Mouse (Mus musculus): ENCODE results near the gene Olfr623. TPM values are rescaled to one million over a fixed set of nuclear protein-coding genes. Genes with fewer than 3 reads are reported as not detected.

Olfr623 gene
- not detected in 2 replicates for polyA plus RNA-seq (2015; fragmentation: Nextera tagmentation; extraction: Ambion mirVana)

- Histone ChIP-seq H3K4me2 (replicated peaks) (no peak within 1 kb of the TSS), H3K27ac (replicated peaks) (no peak within 1 kb of the TSS), H3K36me3 (no peaks in the 10 kb centered on the region), H3K9me3 (replicated peaks) (no peaks in the 10 kb centered on the region), H3K27me3 (no peaks in the 10 kb centered on the region), H3K4me1 (no peaks in the 10 kb centered on the region), H3K4me3 (replicated peaks) (no peak within 1 kb of the TSS), H3K9ac (no peak within 1 kb of the TSS)
- ATAC-seq (ENCODE audit: insufficient number of reproducible peaks, low FRiP score, low TSS enrichment, low read depth): no peak
Observed at GRCm38 (mm10) chr7:103663598-103663997, at the start of gene Olfr623. Olfr623 (minus strand) TSS chr7:103663698.

- H3K36me3 ChIP-seq: no peaks in the 10 kb centered on the region
- no peaks in the 10 kb centered on the region for H3K4me1 ChIP-seq
- no peaks in the 10 kb centered on the region for H3K27me3 ChIP-seq
- H3K4me2 ChIP-seq (replicated peaks): no peak overlapping the region
- no peak overlapping the region for H3K4me3 ChIP-seq (replicated peaks)
- H3K27ac ChIP-seq (replicated peaks): no peak overlapping the region
- no peak for ATAC-seq (ENCODE audit: insufficient number of reproducible peaks, low FRiP score, low TSS enrichment, low read depth)
- 36% methylated on average over 2 of the region's 2 CpGs for WGBS
- H3K9ac ChIP-seq: no peak overlapping the region
- H3K9me3 ChIP-seq (replicated peaks): no peaks in the 10 kb centered on the region
Observed at GRCm38 (mm10) chr7:103712024-103712423, 48.5 kb upstream of the Olfr623 start.

DNA sequence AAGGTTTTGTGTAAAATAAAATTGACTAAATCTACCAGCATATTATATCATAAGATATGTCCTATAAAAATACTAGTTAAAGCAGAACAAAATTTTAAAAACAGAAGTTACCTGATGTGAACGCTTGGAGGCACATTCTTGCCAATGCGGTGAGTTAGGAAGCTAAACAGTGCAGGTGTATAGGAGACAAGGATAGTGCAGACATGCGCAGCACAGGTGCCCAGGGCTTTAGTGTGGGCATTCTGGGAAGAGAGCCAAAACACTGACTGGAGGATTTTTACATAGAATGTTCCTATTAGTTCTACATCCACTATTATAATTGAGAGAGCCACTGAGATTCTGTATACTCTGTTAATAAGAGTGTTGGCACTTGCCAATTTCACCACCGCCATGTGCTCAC, 36.0 kb upstream of the Olfr623 start:
- H3K4me1 ChIP-seq: no peaks in the 10 kb centered on the region
- WGBS: 86% methylated on average over 4 of the region's 4 CpGs
- no peak overlapping the region for H3K4me2 ChIP-seq (replicated peaks)
- H3K36me3 ChIP-seq: no peaks in the 10 kb centered on the region
- no peak overlapping the region for H3K9ac ChIP-seq
- H3K4me3 ChIP-seq (replicated peaks): no peak overlapping the region
- no peak for ATAC-seq (ENCODE audit: insufficient number of reproducible peaks, low FRiP score, low TSS enrichment, low read depth)
- H3K27me3 ChIP-seq: no peaks in the 10 kb centered on the region
- no peaks in the 10 kb centered on the region for H3K9me3 ChIP-seq (replicated peaks)
- H3K27ac ChIP-seq (replicated peaks): no peak overlapping the region

DNA sequence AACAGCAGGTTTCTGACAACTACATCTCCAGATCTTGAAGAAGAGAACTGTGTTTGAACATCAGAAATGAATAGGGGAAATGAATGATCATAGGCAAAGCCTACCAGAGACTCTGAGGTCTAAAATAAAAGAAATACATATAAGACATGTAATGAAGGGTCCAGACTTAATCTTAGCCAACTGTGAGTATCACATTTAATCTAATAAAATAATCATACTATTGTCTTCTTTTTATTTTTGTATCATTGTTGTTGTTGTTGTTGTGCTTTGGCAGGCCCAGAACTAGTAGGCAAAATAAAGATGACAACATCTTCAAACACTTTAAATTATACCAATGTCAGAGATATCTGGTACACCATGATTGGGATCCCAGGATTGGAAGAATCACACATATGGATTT, 18.9 kb upstream of the Olfr623 start, which contains the start of gene Olfr625-ps1:
Gene Olfr625-ps1, plus strand, starts transcription at position 301 of the 400 bp plus-strand sequence.
- Histone ChIP-seq H3K27me3 (no peaks in the 10 kb centered on the region), H3K27ac (replicated peaks) (no peak within 1 kb of the TSS), H3K4me1 (no peaks in the 10 kb centered on the region), H3K9ac (no peak within 1 kb of the TSS), H3K4me3 (replicated peaks) (no peak within 1 kb of the TSS), H3K36me3 (no peaks in the 10 kb centered on the region), H3K9me3 (replicated peaks) (no peaks in the 10 kb centered on the region), H3K4me2 (replicated peaks) (no peak within 1 kb of the TSS)
- no peak for ATAC-seq (ENCODE audit: insufficient number of reproducible peaks, low FRiP score, low TSS enrichment, low read depth)

- no peak for ATAC-seq (ENCODE audit: insufficient number of reproducible peaks, low FRiP score, low TSS enrichment, low read depth)
- Histone ChIP-seq H3K4me3 (replicated peaks) (no peak within 1 kb of the TSS), H3K9me3 (replicated peaks) (no peaks in the 10 kb centered on the region), H3K27me3 (no peaks in the 10 kb centered on the region), H3K36me3 (no peaks in the 10 kb centered on the region), H3K4me2 (replicated peaks) (no peak within 1 kb of the TSS), H3K4me1 (no peaks in the 10 kb centered on the region), H3K9ac (no peak within 1 kb of the TSS), H3K27ac (replicated peaks) (no peak within 1 kb of the TSS)
- 81% methylated on average over 2 of the region's 2 CpGs for WGBS
Observed at GRCm38 (mm10) chr7:103671091-103671490, 7.6 kb upstream of the Olfr623 start, which contains the start of gene Olfr624. Olfr624 (minus strand) TSS chr7:103671191.

- Histone ChIP-seq H3K27me3 (no peaks in the 10 kb centered on the region), H3K4me2 (replicated peaks) (no peak overlapping the region), H3K4me3 (replicated peaks) (no peak overlapping the region), H3K27ac (replicated peaks) (no peak overlapping the region), H3K9ac (no peak overlapping the region), H3K9me3 (replicated peaks) (no peaks in the 10 kb centered on the region), H3K4me1 (no peaks in the 10 kb centered on the region), H3K36me3 (no peaks in the 10 kb centered on the region)
- 84% methylated on average over 4 of the region's 4 CpGs for WGBS
- ATAC-seq (ENCODE audit: insufficient number of reproducible peaks, low FRiP score, low TSS enrichment, low read depth): no peak
Observed at GRCm38 (mm10) chr7:103644070-103644469, 19.4 kb downstream of the Olfr623 start.

DNA sequence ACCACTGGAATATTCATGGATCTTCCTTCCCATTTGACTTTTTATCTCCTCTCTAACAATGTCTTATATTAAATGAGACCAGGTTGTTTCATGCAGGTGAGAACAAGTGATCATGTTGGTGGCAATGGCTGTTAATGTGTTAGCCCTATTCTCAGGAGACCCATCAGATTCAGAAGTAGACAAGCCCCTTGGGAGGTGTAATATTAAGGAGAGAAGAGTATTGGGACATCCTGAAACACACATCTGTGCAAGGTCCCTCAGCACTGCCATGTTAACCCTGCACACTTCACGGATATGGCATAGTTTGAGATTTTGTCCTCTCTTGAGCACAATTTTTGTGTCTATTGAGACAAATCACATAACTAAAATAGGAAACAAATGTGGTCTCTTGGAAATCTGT, 20.9 kb downstream of the Olfr623 start, which contains the start of gene Olfr622:
Gene Olfr622, minus strand, starts transcription at position 101 of the 400 bp plus-strand sequence.
- WGBS: 61% methylated on average over 1 of the region's 1 CpGs
- no peak for ATAC-seq (ENCODE audit: insufficient number of reproducible peaks, low FRiP score, low TSS enrichment, low read depth)

GRCm38 (mm10) chr7:103636795-103637194, 26.7 kb downstream of the Olfr623 start:
- no peaks in the 10 kb centered on the region for H3K4me1 ChIP-seq
- H3K4me2 ChIP-seq (replicated peaks): no peak overlapping the region
- H3K4me3 ChIP-seq (replicated peaks): no peak overlapping the region
- H3K27me3 ChIP-seq: no peaks in the 10 kb centered on the region
- no peaks in the 10 kb centered on the region for H3K36me3 ChIP-seq
- H3K9ac ChIP-seq: no peak overlapping the region
- H3K27ac ChIP-seq (replicated peaks): no peak overlapping the region
- no peak for ATAC-seq (ENCODE audit: insufficient number of reproducible peaks, low FRiP score, low TSS enrichment, low read depth)
- H3K9me3 ChIP-seq (replicated peaks): no peaks in the 10 kb centered on the region

More for the DNA sequence above, 20.9 kb downstream of the Olfr623 start, which contains the start of gene Olfr622:
- H3K36me3 ChIP-seq: no peaks in the 10 kb centered on the region
- H3K27me3 ChIP-seq: no peaks in the 10 kb centered on the region
- H3K4me3 ChIP-seq (replicated peaks): no peak within 1 kb of the TSS
- no peak within 1 kb of the TSS for H3K9ac ChIP-seq
- no peaks in the 10 kb centered on the region for H3K4me1 ChIP-seq
- H3K9me3 ChIP-seq (replicated peaks): no peaks in the 10 kb centered on the region
- no peak within 1 kb of the TSS for H3K27ac ChIP-seq (replicated peaks)
- H3K4me2 ChIP-seq (replicated peaks): no peak within 1 kb of the TSS

DNA sequence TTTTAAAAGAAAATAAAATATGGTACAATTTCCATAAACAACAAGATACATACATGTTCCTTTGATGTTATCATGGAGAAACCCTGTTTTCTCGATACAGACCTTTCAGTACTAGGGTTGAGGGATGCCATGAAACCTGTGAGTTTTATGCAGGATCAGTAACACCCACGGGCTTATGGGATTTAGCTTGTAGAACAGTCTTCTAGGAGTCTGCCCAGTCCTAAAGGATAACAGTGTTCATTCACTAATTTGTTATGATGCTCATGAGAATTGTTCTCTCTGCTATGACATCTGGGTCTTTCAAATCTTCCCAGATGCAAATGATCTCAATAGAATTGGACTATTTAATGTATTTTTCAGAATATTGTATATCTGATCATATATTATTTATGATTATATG, 51.1 kb downstream of the Olfr623 start, which contains the start of gene Olfr620:
Gene Olfr620, minus strand, starts transcription at position 101 of the 400 bp plus-strand sequence.
- Histone ChIP-seq H3K27me3 (no peaks in the 10 kb centered on the region), H3K36me3 (no peaks in the 10 kb centered on the region), H3K9ac (no peak within 1 kb of the TSS), H3K4me3 (replicated peaks) (no peak within 1 kb of the TSS), H3K9me3 (replicated peaks) (no peaks in the 10 kb centered on the region), H3K4me2 (replicated peaks) (no peak within 1 kb of the TSS), H3K27ac (replicated peaks) (no peak within 1 kb of the TSS), H3K4me1 (no peaks in the 10 kb centered on the region)
- ATAC-seq (ENCODE audit: insufficient number of reproducible peaks, low FRiP score, low TSS enrichment, low read depth): no peak
- whole genome bisulfite sequencing: 71% methylated on average over 2 of the region's 2 CpGs

Other genes with a start within 250 kb of the Olfr623 start
- not detected in 2 replicates for gene Usp17lc, start 248.6 kb downstream of the Olfr623 start, polyA plus RNA-seq (2015; fragmentation: Nextera tagmentation; extraction: Ambion mirVana)
- gene Olfr605, start 218.3 kb downstream of the Olfr623 start, polyA plus RNA-seq (2015; fragmentation: Nextera tagmentation; extraction: Ambion mirVana): not detected in 2 replicates
- 0.16 TPM in 1 of 2 replicates, not detected in the other for gene Olfr606, start 214.7 kb downstream of the Olfr623 start, polyA plus RNA-seq (2015; fragmentation: Nextera tagmentation; extraction: Ambion mirVana)
- 0.18 TPM in 1 of 2 replicates, not detected in the other for gene Olfr607, start 199.5 kb downstream of the Olfr623 start, polyA plus RNA-seq (2015; fragmentation: Nextera tagmentation; extraction: Ambion mirVana)
- gene Olfr608, start 193.8 kb downstream of the Olfr623 start, polyA plus RNA-seq (2015; fragmentation: Nextera tagmentation; extraction: Ambion mirVana): 0.14 and 0.25 TPM in 2 replicates
- not detected in 2 replicates for gene Olfr609, start 165.6 kb downstream of the Olfr623 start, polyA plus RNA-seq (2015; fragmentation: Nextera tagmentation; extraction: Ambion mirVana)
- gene Olfr610, start 151.6 kb downstream of the Olfr623 start, polyA plus RNA-seq (2015; fragmentation: Nextera tagmentation; extraction: Ambion mirVana): 0.28 TPM in 1 of 2 replicates, not detected in the other
- not detected in 2 replicates for gene Olfr611, start 142.9 kb downstream of the Olfr623 start, polyA plus RNA-seq (2015; fragmentation: Nextera tagmentation; extraction: Ambion mirVana)
- 0.26 and 0.27 TPM in 2 replicates for gene Olfr612, start 121.0 kb downstream of the Olfr623 start, polyA plus RNA-seq (2015; fragmentation: Nextera tagmentation; extraction: Ambion mirVana)
- gene Olfr613, start 115.6 kb downstream of the Olfr623 start, polyA plus RNA-seq (2015; fragmentation: Nextera tagmentation; extraction: Ambion mirVana): 0.08 and 0.11 TPM in 2 replicates
- gene Olfr615, start 107.6 kb downstream of the Olfr623 start, polyA plus RNA-seq (2015; fragmentation: Nextera tagmentation; extraction: Ambion mirVana): 0.25 and 0.29 TPM in 2 replicates
- gene Olfr616, start 94.6 kb downstream of the Olfr623 start, polyA plus RNA-seq (2015; fragmentation: Nextera tagmentation; extraction: Ambion mirVana): 0.11 TPM in 2 replicates
- not detected in 2 replicates for gene Olfr617, start 90.6 kb downstream of the Olfr623 start, polyA plus RNA-seq (2015; fragmentation: Nextera tagmentation; extraction: Ambion mirVana)
- gene Olfr618, start 73.6 kb downstream of the Olfr623 start, polyA plus RNA-seq (2015; fragmentation: Nextera tagmentation; extraction: Ambion mirVana): 0.07 TPM in 1 of 2 replicates, not detected in the other
- 0.20 TPM in 1 of 2 replicates, not detected in the other for gene Olfr619, start 63.1 kb downstream of the Olfr623 start, polyA plus RNA-seq (2015; fragmentation: Nextera tagmentation; extraction: Ambion mirVana)
- gene Olfr620, start 51.2 kb downstream of the Olfr623 start, polyA plus RNA-seq (2015; fragmentation: Nextera tagmentation; extraction: Ambion mirVana): 0.21 and 0.24 TPM in 2 replicates
- gene Olfr622, start 21.0 kb downstream of the Olfr623 start, polyA plus RNA-seq (2015; fragmentation: Nextera tagmentation; extraction: Ambion mirVana): 0.29 and 0.68 TPM in 2 replicates
- gene Olfr624, start 7.5 kb upstream of the Olfr623 start, polyA plus RNA-seq (2015; fragmentation: Nextera tagmentation; extraction: Ambion mirVana): 0.04 and 0.07 TPM in 2 replicates
- not detected in 2 replicates for gene Olfr625-ps1, start 19.0 kb upstream of the Olfr623 start, polyA plus RNA-seq (2015; fragmentation: Nextera tagmentation; extraction: Ambion mirVana)
- 0.17 TPM in 1 of 2 replicates, not detected in the other for gene Olfr243, start 51.0 kb upstream of the Olfr623 start, polyA plus RNA-seq (2015; fragmentation: Nextera tagmentation; extraction: Ambion mirVana)
- not detected in 2 replicates for gene Olfr628, start 66.7 kb upstream of the Olfr623 start, polyA plus RNA-seq (2015; fragmentation: Nextera tagmentation; extraction: Ambion mirVana)
- 0.09 TPM in 1 of 2 replicates, not detected in the other for gene Olfr629, start 81.2 kb upstream of the Olfr623 start, polyA plus RNA-seq (2015; fragmentation: Nextera tagmentation; extraction: Ambion mirVana)
- gene Olfr630, start 93.6 kb upstream of the Olfr623 start, polyA plus RNA-seq (2015; fragmentation: Nextera tagmentation; extraction: Ambion mirVana): not detected in 2 replicates
- 0.25 and 0.43 TPM in 2 replicates for gene Olfr69, start 107.9 kb upstream of the Olfr623 start, polyA plus RNA-seq (2015; fragmentation: Nextera tagmentation; extraction: Ambion mirVana)
- gene Olfr68, start 116.0 kb upstream of the Olfr623 start, polyA plus RNA-seq (2015; fragmentation: Nextera tagmentation; extraction: Ambion mirVana): 0.12 TPM in 1 of 2 replicates, not detected in the other
- not detected in 2 replicates for gene Olfr67, start 128.1 kb upstream of the Olfr623 start, polyA plus RNA-seq (2015; fragmentation: Nextera tagmentation; extraction: Ambion mirVana)
- 2,578 and 3,288 TPM in 2 replicates for gene Hbb-bt, start 150.3 kb upstream of the Olfr623 start, polyA plus RNA-seq (2015; fragmentation: Nextera tagmentation; extraction: Ambion mirVana)
- 7,493 and 10,028 TPM in 2 replicates for gene Hbb-bs, start 164.4 kb upstream of the Olfr623 start, polyA plus RNA-seq (2015; fragmentation: Nextera tagmentation; extraction: Ambion mirVana)
- gene Hbb-bh2, start 176.8 kb upstream of the Olfr623 start, polyA plus RNA-seq (2015; fragmentation: Nextera tagmentation; extraction: Ambion mirVana): not detected in 2 replicates
- gene Hbb-bh1, start 179.5 kb upstream of the Olfr623 start, polyA plus RNA-seq (2015; fragmentation: Nextera tagmentation; extraction: Ambion mirVana): 3.0 and 4.7 TPM in 2 replicates
- 296 and 441 TPM in 2 replicates for gene Hbb-y, start 189.5 kb upstream of the Olfr623 start, polyA plus RNA-seq (2015; fragmentation: Nextera tagmentation; extraction: Ambion mirVana)
- gene Olfr66, start 222.6 kb upstream of the Olfr623 start, polyA plus RNA-seq (2015; fragmentation: Nextera tagmentation; extraction: Ambion mirVana): not detected in 2 replicates
- gene Olfr64, start 230.8 kb upstream of the Olfr623 start, polyA plus RNA-seq (2015; fragmentation: Nextera tagmentation; extraction: Ambion mirVana): 0.04 and 0.11 TPM in 2 replicates
- gene Olfr65, start 239.8 kb upstream of the Olfr623 start, polyA plus RNA-seq (2015; fragmentation: Nextera tagmentation; extraction: Ambion mirVana): 0.34 and 0.51 TPM in 2 replicates

Data from embryonic facial prominence, embryonic 15.5 days (tissue).